Mouse (Mus musculus): ENCODE measurements at regions not wholly inside any gene's neighbourhood (a gene's known extent, or its start where the extent isn't known, plus 50 kb on each side); places are given as distances from the start of the nearest gene placed in this dataset.

DNA sequence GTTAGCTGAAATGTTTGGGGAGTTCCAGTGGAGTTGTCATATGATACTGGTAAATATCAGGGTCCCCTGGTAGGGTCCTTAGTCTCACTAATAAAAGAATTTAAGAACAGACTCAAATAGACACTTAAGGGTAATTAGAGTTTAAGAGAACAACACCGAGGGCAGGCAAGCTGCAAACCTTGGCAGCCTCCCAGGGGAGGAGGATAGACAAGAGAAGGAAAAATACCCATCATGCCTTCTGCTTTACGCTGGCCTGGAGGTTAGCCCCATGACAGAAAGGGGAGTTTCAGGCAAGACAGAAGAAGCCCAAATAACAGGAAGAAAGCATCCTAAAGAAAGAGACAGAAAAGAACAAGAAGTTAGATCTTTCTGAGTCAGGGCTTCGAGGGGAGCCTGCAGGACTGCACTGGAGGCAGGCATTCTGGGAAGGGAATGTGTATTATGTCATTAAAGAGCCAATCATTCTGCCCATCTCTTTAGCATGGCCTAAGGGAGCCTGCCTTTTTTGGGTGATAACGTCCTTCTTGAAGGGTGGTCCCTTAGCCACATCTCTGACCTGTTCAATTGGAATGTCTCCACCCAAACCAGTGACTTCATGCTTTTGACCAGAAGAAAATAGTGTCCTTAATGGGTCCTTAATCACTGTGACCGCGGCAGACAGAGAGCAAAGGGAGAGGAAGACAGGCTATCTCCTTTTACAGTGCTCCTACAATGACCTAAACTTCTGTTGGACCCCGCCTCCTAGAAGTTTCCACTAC, 64.6 kb downstream of the Phlda1 start:
- TF ChIP-seq CTCF (IDR thresholded peaks at IDR 0.05; ENCODE audit: extremely low read depth, insufficient read length, insufficient replicate concordance, low read depth, low read length) (no peak), POLR2A (IDR thresholded peaks at IDR 0.05; ENCODE audit: low read depth, low read length) (no peak)

Data from small intestine, adult 2 months (tissue).